Mouse (Mus musculus) intestine, embryonic 16.5 days (tissue): ENCODE data around the gene Shc3. TPM values are rescaled to one million over a fixed set of nuclear protein-coding genes. Genes with fewer than 3 reads are reported as not detected.

Experiments used
- ATAC-seq: fragments of 200-750 bp; cut with Nextera tagmentation; 2 replicates; pipeline ENCODE4 v1.8.0; 2017; ENCODE audit warnings: moderate TSS enrichment, moderate library complexity
- H3K27ac ChIP-seq: fragments of 300-500 bp; sonication (generic); 2 replicates; pipeline ENCODE4 v1.5.1; 2014; ENCODE audit warnings: mild to moderate bottlenecking, low read length
- H3K27me3 ChIP-seq: fragments of 300-500 bp; sonication (generic); replicated peaks from 2 replicates; pipeline ENCODE4 v1.6.1; 2014; ENCODE audit warnings: low read length, control low read depth, mixed read lengths; ENCODE audit not compliant: control insufficient read depth, insufficient read depth
- H3K36me3 ChIP-seq: fragments of 300-500 bp; sonication (generic); 2 replicates; pipeline ENCODE4 v1.6.1; 2014; ENCODE audit warnings: low read length, control low read depth; ENCODE audit not compliant: control insufficient read depth, insufficient read depth
- H3K4me1 ChIP-seq: fragments of 300-500 bp; sonication (generic); 2 replicates; pipeline ENCODE4 v1.6.1; 2014; ENCODE audit warnings: low read length, control low read depth, mixed read lengths; ENCODE audit not compliant: control insufficient read depth, insufficient read depth
- H3K4me2 ChIP-seq: fragments of 300-500 bp; sonication (generic); 2 replicates; pipeline ENCODE4 v1.6.1; 2014; ENCODE audit warnings: low read depth, low read length, control low read depth
- H3K4me3 ChIP-seq: fragments of 300-500 bp; sonication (generic); 2 replicates; pipeline ENCODE4 v1.5.1; 2014; ENCODE audit warnings: mild to moderate bottlenecking, low read length
- H3K9ac ChIP-seq: fragments of 300-500 bp; sonication (generic); 2 replicates; pipeline ENCODE4 v1.6.1; 2014; ENCODE audit warnings: low read depth, low read length
- H3K9me3 ChIP-seq: fragments of 300-500 bp; sonication (generic); 2 replicates; pipeline ENCODE4 v1.6.1; 2016; ENCODE audit warnings: low read length, control low read depth; ENCODE audit not compliant: control insufficient read depth
- WGBS: fragments of 180-500 bp; shearing (Covaris S2); extraction: QIAGEN DNeasy Blood & Tissue Kit; methylation state at CpG from one replicate; pipeline ENCODE4 v1.1.7; 2014; 5-methylcytosine and 5-hydroxymethylcytosine counted together
- polyA plus RNA-seq: library from polyadenylated mRNA; unstranded; fragments of >200 nt; fragmentation: Nextera tagmentation; extraction: Ambion mirVana; gene quantifications from 2 replicates; pipeline ENCODE4 v1.2.1, GENCODE M21; 2015

The Shc3 gene
- polyA plus RNA-seq, 1 experiment from 2014 or later: 0.07 TPM

DNA sequence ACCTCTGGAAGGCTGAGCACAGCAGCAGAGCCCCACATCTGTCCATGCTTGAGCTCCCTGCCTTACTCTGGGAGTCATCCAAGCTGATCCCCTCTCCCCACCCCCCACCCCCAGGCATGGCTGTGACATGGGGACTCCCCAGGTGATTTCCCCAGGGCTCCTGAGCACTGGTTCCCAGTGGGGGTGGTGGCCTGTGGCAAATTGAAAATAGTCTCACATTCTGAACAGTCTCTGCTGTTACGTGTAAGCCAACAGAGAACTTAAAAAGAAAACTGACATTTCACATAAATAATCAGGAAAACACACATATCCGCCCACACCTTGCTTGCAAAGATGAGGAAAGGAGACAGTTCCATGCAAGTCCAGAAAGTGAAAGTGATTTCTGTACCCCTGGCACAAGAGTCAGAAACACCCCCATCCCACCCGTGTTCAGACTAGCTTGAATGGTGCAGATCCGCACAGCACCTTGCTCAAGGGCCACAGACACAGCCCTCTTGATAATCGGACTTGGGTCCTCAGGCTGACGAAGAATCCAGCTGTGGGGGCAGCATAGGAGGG, 177.8 kb downstream of the Shc3 start:
- Histone ChIP-seq H3K27me3 (no peaks in the 10 kb centered on the region), H3K9ac (no peak overlapping the region), H3K36me3 (no peaks in the 10 kb centered on the region), H3K27ac (no peak overlapping the region), H3K4me1 (no peaks in the 10 kb centered on the region), H3K9me3 (no peaks in the 10 kb centered on the region), H3K4me3 (no peak overlapping the region), H3K4me2 (no peak overlapping the region)
- 82% methylated on average over 6 of the region's 6 CpGs for WGBS
- ATAC-seq: no peak

DNA sequence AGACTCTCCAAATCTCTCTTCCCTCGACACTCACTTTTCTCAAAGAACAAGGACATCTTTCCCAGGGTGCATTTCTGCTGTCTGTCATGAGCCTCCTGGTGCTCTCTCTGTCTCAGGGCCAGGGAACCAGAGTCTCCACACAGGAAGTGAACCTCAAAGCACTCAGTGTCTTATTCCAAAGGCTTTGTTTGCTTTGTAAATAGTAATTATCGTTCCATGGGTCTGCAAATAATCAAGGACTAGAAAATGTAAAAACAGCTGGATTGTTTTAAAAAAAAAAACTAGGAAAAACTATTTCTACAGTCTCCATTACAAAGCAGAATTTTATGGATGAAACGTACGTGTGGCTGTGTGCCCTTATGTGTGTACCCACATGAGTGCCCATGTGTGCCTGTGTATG, 178.8 kb downstream of the Shc3 start:
- no peak for ATAC-seq

GRCm38 (mm10) chr13:51387908-51388307, 181.3 kb downstream of the Shc3 start:
- no peaks in the 10 kb centered on the region for H3K36me3 ChIP-seq
- no peak overlapping the region for H3K4me3 ChIP-seq
- H3K4me2 ChIP-seq: no peak overlapping the region
- ATAC-seq: no peak
- no peaks in the 10 kb centered on the region for H3K27me3 ChIP-seq
- H3K9ac ChIP-seq: no peak overlapping the region
- H3K27ac ChIP-seq: no peak overlapping the region
- WGBS: 68% methylated on average over 4 of the region's 4 CpGs
- no peaks in the 10 kb centered on the region for H3K9me3 ChIP-seq
- no peaks in the 10 kb centered on the region for H3K4me1 ChIP-seq

More for the DNA sequence above, 178.8 kb downstream of the Shc3 start:
- Histone ChIP-seq H3K4me1 (no peaks in the 10 kb centered on the region), H3K4me3 (no peak overlapping the region), H3K27ac (no peak overlapping the region), H3K9me3 (no peaks in the 10 kb centered on the region), H3K9ac (no peak overlapping the region), H3K36me3 (no peaks in the 10 kb centered on the region), H3K4me2 (no peak overlapping the region), H3K27me3 (no peaks in the 10 kb centered on the region)
- WGBS: 46% methylated on average over 4 of the region's 4 CpGs

- ATAC-seq: no peak
- H3K27ac ChIP-seq: no peak overlapping the region
- 79% methylated on average over 2 of the region's 2 CpGs for WGBS
- H3K9ac ChIP-seq: no peak overlapping the region
- no peaks in the 10 kb centered on the region for H3K36me3 ChIP-seq
- H3K4me3 ChIP-seq: no peak overlapping the region
- no peaks in the 10 kb centered on the region for H3K27me3 ChIP-seq
- no peak overlapping the region for H3K4me2 ChIP-seq
- no peaks in the 10 kb centered on the region for H3K9me3 ChIP-seq
- no peaks in the 10 kb centered on the region for H3K4me1 ChIP-seq
Measured at GRCm38 (mm10) chr13:51384899-51385298, 184.3 kb downstream of the Shc3 start.

GRCm38 (mm10) chr13:51381498-51381897, 187.7 kb downstream of the Shc3 start:
- 89% methylated on average over 6 of the region's 6 CpGs for WGBS
- H3K9ac ChIP-seq: no peak overlapping the region
- no peaks in the 10 kb centered on the region for H3K27me3 ChIP-seq
- H3K4me2 ChIP-seq: no peak overlapping the region
- no peaks in the 10 kb centered on the region for H3K36me3 ChIP-seq
- H3K4me3 ChIP-seq: no peak overlapping the region
- H3K4me1 ChIP-seq: peaks cover 9% of the 10 kb centered on the region; the same call in 1 of the 2 replicates
- no peak for ATAC-seq
- H3K9me3 ChIP-seq: no peaks in the 10 kb centered on the region
- no peak overlapping the region for H3K27ac ChIP-seq

Other genes starting within 250 kb of the Shc3 start
- 38.2 and 41.3 TPM in 2 replicates for gene S1pr3, start 160.8 kb downstream of the Shc3 start, polyA plus RNA-seq
- 247 and 266 TPM in 2 replicates for gene Cks2, start 75.8 kb upstream of the Shc3 start, polyA plus RNA-seq
- gene Secisbp2, start 82.3 kb upstream of the Shc3 start, polyA plus RNA-seq: 23.7 and 28.9 TPM in 2 replicates
- gene Sema4d, start 224.3 kb upstream of the Shc3 start, polyA plus RNA-seq: 5.7 and 5.9 TPM in 2 replicates